Mouse (Mus musculus) left cerebral cortex, adult 8-10 months (tissue): ENCODE measurements at regions not wholly inside any gene's neighbourhood (a gene's known extent, or its start where the extent isn't known, plus 50 kb on each side); places are given as distances from the start of the nearest gene placed in this dataset.

Source experiments
- DNase-seq, 2 experiments: peaks; one replicate each; pipeline ENCODE4 v3.0.0; 2022; ENCODE audit warnings: low spot score in 2 of 2

DNA sequence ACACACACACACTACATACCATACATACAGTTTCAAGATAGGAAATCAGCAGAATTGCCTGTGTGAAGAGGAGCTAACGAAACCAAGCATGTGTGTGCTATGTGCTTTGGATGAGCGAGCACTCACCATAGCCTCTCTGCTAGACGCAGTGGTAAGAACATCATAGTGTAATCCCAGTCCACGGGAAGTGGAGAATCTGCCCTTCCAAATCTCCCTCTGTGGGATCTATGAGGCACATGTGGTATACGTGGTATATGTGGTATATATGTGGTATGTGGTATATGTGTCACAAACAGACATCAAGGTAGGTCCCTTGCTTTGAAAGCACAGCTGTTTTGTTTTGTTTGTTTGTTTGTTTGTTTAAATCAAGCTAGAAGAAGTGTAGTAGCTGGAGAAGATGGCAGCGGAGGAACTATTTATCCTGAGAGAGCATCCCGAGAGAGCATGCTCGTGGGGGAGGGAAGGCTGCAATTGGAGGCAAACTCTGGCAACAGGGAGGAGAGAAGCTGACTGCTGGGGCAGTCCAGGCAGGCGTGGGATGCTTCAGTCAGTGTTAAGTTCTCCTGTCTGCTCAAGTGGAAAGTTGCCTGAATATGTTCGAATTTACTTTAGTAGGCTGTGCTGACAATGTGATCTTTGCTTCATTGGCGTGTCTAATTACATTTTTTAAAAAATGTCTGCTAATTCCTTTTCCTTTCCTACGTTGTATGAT is 112.2 kb upstream of the Pde3a start:
- DNase-seq = no peak

DNA sequence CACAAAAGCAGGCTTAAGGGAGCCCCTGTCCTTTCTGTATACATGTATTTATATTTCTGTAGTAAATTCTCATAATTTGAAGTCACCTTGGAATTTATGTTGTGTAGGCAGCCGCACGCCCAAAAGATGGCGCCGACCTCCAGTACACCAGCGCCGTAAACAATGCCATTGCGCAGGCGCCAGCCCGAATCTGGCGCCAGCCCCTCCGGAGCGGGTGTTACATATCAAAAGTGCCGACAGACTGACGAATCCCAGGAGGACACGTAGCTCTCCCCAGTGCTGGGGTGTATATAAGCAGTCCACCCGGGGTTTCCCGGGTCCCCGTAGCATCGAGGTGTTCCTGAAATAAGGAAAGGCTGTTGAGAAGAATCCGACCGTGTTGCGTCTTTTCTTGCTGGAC is 108.1 kb upstream of the Pde3a start:
- no peak for DNase-seq

DNA sequence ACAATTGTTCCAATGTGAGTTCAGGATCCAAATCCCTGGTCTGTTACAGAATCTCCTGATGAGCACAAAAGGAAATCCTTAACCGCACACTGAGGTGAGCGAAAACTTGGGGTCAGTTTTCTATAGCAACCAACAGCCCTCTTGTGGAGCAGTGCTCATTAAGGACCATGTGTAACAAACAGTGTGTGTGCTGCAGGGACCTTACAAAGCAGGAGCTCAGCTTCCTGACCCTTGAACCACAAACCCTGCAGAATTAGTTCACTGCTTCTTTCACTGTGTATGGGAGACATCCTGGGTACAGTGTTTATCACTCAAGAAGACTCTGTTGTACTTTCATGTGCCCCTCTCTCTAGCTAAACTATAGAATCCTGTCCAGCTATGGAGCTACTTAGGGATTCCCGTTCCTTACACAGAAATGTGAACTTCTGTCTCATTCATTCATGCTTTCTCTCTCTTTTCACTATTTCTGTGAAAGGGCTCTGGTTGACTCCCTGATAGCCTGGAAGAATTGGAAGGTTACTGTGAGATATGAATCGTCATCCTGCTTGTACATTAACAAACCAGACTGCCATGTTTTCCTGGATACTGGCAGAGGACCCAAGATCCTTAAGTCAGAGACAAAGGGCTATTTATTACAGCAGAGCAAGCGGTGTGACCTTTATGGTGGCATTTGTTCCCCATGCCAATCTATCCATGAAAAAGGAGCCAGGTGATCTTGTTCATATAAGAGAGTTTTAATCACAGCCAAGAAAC is 100.5 kb upstream of the Pde3a start:
- DNase-seq = no peak

DNA sequence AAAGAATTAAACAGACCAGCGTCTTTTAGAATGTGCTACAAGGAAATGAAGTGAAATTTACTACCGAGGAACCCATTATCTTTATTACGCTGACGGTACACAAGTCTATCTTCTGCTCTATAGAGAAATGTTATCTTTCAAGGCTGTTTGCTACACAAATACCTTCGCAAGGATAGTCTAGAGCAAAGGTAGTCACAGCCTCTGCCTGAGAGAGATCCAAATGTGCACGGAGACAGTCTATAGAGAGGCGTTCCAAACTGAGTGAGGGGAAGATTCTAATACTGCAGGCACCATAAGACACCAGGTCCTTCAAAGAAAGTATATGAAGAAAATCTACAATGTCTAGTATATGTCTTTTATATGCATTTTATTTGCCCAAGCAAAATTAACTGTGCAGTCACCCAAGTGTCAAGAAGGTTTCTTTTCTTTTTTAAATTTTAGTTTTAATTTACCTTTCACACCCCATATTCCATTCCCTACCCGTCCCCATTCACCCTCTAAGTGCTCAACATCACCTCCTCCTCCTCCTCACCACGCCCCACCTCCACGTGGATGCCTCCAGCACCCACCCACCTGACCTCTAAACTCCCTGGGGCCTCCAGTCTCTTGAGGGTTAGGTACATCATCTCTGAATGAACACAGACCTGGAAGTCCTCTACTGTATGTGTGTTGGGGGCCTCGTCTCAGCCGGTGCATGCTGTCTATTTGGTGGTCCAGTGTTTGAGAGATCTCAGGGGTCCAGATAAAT is 99.7 kb upstream of the Pde3a start:
- no peak for DNase-seq

DNA sequence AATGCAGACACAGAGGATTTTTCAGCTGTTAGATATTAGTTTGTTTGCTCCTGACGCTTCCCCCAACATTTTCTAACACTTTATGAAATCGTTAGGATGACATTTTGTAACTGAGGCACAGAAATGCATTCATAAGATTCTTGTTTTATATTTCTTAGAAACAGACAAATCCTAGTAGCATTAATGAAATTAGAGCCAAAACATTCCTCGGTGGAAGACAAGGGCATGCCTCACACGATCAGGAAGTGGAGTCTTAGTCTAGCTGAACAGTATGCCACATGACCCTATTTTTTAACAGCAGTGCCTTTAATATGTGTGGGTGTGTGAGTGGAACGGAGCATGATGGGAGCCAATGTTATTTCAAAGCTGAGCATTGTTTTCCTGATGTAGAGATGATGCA is 89.7 kb upstream of the Pde3a start:
- DNase-seq = no peak

DNA sequence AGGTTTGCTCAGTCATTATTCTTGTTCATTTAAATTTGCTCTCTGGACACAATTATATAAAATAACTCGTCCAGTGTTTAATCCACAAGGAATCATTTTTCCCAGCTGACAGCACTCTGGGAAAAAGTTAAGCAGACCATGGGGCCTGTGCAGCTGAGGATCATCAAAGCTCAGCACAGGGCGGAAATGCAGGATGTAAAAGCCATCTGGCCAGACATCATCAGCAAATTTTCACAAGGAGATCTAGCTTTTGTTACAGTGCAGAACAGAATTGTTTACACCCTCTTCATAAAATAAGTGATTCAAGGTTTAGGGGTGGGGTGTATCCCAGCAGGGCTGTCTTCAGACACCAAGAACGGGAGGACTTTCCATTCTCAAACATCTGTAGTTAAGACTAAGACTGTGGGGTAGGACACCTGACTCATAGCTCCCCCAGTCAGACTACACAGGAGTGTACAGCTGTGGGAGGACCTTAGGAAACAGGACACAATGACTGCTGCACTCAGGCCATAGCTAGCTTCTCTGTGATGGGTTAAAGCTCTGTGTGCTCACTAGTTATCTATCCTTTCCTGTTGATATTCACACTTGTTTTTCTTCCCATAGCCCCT is 87.3 kb upstream of the Pde3a start:
- no peak for DNase-seq

DNA sequence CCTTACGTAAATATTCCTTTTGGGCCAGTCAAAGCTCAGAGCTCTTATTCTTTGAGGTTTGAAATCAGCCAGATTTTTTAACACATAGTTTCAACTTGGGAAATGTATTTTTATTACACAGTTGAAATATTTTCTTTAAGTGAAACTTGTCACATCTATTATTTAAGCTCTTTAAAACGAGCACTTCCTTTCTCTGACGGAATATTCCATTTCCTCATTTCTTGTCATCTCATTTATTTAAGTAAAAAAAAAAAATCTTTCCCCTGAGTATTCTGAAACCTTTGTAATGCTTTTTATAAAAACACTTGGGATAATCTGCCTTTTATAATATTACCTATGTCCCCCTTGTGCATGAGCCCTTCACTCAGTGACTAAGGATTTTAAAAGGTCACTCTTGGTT is 81.8 kb upstream of the Pde3a start:
- DNase-seq = no peak

DNA sequence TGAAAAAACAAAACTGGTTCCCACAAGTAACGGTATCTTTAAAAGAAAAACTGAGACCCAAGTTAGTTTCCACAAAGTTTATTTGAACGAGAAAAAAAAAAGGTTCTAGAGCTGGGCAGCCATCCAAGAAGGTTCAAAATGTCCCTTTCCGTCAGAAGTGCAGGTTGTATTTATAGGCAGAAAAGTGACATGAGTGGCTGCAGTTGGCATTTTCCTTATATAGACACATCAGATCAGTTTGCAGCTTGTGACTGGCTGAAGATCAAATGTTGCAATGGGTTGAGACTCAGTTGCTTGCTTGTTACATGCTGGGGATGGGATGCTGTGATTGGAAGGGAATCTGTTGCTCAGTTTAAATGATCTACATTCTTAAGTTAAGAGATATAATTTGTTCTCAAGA is 80.7 kb upstream of the Pde3a start:
- no peak for DNase-seq

DNA sequence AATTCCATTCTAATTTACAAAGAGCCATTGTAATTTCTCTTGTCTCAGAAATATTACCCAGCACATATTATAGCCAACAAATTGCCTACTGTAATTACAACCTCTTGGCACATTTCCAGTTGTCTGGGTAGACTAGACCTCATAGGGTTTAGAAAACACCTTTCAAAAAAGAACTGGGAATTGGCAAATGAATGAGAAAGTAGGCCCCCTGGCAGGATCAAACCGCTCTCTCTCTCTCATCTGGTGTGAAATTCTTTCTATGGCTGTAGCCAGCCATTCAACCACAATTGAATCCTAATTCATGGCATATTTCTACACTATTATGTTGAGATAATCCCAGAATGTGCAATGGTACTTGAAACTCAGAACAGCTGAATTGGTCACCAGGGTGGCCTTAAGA is 65.3 kb upstream of the Pde3a start:
- DNase-seq = no peak

DNA sequence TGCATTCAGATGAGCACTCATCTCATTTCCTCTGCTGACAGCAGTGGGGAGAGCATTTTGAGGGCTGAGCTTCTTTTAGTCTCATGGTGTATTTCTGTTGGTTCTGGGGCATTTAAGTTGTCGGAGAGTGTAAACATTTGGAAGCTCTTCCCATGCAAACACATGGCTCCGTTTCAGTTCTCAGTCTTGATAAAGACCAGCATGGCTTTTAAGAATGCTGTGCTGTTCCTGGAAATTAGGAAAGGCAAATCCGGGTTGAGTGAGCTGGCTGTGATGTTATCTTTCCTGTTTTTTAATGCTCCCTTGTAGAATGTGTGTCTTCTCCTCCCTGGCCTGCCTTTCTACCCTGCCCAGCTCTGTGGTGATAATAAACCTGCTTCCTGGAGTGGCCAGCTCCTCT is 61.0 kb upstream of the Pde3a start:
- DNase-seq = no peak

DNA sequence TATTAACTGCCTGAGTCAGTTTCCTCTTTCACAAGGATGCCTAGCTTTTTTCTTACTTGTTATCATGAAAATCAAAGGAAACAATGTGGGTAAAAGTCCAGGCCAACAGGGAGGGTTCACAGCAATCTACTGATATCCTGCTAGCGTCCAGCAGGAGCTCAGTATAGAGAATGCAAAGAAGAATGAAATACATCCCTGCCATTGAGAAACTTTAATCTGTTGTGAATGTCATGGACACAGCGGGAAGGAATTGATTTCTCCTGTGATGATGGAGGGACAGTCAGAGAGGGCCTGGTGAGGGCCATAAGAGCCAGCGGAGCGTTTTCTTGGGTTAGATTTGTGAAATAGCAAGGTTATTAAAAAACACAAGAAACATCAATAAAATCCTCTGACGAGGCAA is 60.0 kb upstream of the Pde3a start:
- no peak for DNase-seq

DNA sequence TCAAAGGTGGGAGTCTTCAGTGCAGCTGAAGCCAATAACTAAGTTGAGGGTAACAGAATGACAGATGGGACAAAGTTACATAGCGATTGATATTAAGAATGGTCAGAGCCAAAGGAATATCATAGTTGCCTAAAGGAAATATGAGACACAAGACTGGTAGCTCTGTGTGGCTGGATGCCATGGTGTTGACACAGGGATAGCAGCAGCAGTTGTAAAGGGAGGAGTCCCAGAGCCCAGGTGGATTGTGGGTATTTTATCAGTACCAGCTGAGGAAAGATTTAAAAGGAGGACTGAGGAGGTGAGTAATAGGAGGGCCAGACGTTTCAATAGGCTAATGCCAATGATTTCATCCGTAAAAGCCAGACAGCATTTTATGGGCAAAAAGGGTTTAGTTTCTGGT is 59.4 kb upstream of the Pde3a start:
- no peak for DNase-seq

DNA sequence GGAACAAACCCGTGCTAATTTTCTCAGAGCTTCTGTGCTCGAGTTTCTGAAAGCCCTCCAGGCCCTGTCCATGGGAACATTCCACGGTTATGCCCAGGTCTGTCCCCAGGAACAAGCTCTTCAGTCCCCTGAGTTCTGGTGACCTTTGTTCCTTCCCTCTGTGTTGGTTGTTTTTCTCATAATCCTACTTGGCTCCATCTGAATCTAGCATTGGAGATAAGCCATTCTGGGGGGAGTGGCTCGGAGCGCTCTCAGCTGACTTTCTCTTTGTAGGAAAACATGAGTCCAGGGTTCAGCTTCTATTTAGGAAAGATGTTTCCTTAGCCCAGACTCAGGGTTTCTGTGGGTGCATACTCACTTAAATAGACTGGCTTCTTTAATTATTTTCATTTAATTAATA is 58.7 kb upstream of the Pde3a start:
- DNase-seq = no peak

DNA sequence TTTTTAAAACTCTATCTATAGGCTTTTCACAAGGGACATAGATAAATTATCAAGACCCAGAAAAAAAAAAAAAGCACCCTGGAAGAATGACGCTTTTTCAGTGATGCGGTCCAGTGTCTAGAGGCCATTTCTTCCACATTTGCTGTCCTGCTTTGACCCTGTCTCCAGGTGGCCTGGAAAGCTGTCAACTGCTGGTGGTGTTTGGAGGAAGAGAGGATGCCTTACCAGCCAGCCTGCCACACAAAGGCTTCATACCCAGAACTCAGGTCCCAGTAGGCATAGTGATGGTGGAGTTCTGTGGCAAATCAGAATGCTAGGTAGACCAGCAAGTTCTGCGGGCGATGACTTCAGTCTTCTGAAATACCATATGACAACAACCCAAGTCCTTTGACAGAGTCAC is 51.6 kb upstream of the Pde3a start:
- DNase-seq = no peak
